Mouse (Mus musculus) cerebellum, adult 2 months (tissue): ENCODE results near the gene Rin3.

Source experiments
- CTCF ChIP-seq: fragments of 200-500 bp; IDR thresholded peaks from 2 replicates; pipeline ENCODE4 v1.5.1; 2011; ENCODE audit warnings: low read depth, mild to moderate bottlenecking, control low read depth, low read length, moderate library complexity, borderline replicate concordance; ENCODE audit not compliant: insufficient read depth
- POLR2A ChIP-seq: fragments of 200-500 bp; IDR thresholded peaks from 2 replicates; pipeline ENCODE4 v1.6.1; 2011; ENCODE audit warnings: low read length, control low read depth, borderline replicate concordance; ENCODE audit not compliant: insufficient read depth

DNA sequence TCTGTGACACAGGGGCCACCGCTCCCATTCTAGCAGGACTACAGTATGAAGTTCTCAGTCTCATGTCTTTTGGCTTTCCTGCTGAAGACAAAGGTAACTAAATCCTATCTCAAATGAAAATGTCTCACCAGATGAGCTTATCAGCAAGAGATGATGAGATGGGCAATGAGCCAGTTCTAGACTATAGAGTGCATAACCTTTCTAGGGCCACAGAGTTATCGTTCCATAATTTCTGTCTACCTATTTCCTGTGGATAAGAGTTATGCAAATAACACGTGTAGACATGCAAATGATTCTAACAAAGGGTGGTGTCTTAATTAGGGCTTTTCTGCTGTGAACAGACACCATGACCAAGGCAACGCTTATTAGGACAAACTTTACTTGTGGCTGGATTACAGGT, 151.3 kb downstream of the Rin3 start:
- TF ChIP-seq POLR2A (no peak), CTCF (no peak)
